Mouse (Mus musculus) forebrain, postnatal 0 days (tissue): ENCODE data around the gene Cpsf7. TPM values are rescaled to one million over a fixed set of nuclear protein-coding genes. Genes with fewer than 3 reads are reported as not detected.
"Not testable (repeated sequence)": the region's sequence is repeated elsewhere in the genome, so short reads cannot be mapped to it uniquely, and the experiment has no call there.

ENCODE experiments used
- ATAC-seq: fragments of 200-750 bp; cut with Nextera tagmentation; 2 replicates; pipeline ENCODE4 v1.8.0; 2017; ENCODE audit warnings: mild to moderate bottlenecking, moderate library complexity
- DNase-seq: peaks from one replicate; pipeline ENCODE4 v3.0.0-alpha.2; 2015
- H3K27ac ChIP-seq: fragments of 300-500 bp; sonication (generic); 2 replicates; pipeline ENCODE4 v1.5.1; 2014; ENCODE audit warnings: low read depth, mild to moderate bottlenecking, antibody characterized with exemption, low read length, moderate library complexity, mixed read lengths
- H3K27me3 ChIP-seq: fragments of 300-500 bp; sonication (generic); 2 replicates; pipeline ENCODE4 v1.6.1; 2014; ENCODE audit warnings: mild to moderate bottlenecking, low read length, mixed read lengths; ENCODE audit not compliant: insufficient read depth
- H3K36me3 ChIP-seq: fragments of 300-500 bp; sonication (generic); 2 replicates; pipeline ENCODE4 v1.6.1; 2014; ENCODE audit warnings: mild to moderate bottlenecking, moderate library complexity; ENCODE audit not compliant: insufficient read depth
- H3K4me1 ChIP-seq: fragments of 300-500 bp; sonication (generic); 2 replicates; pipeline ENCODE4 v1.6.1; 2014; ENCODE audit warnings: antibody characterized with exemption; ENCODE audit not compliant: insufficient read depth
- H3K4me2 ChIP-seq: fragments of 300-500 bp; sonication (generic); 2 replicates; pipeline ENCODE4 v1.6.1; 2014; ENCODE audit warnings: low read depth, mild to moderate bottlenecking, moderate library complexity
- H3K4me3 ChIP-seq: fragments of 300-500 bp; sonication (generic); 2 replicates; pipeline ENCODE4 v1.5.1; 2014; ENCODE audit warnings: low read depth, low read length, mixed read lengths
- H3K9ac ChIP-seq: fragments of 300-500 bp; sonication (generic); 2 replicates; pipeline ENCODE4 v1.6.1; 2014; ENCODE audit warnings: mild to moderate bottlenecking
- H3K9me3 ChIP-seq: fragments of 300-500 bp; sonication (generic); 2 replicates; pipeline ENCODE4 v1.6.1; 2016; ENCODE audit warnings: low read length
- CTCF ChIP-seq: sonication (generic); IDR thresholded peaks from 2 replicates; pipeline ENCODE4 v1.5.1; 2016; ENCODE audit warnings: antibody characterized with exemption, control low read depth, low read depth
- WGBS: fragments of 180-500 bp; shearing (Covaris S2); extraction: QIAGEN DNeasy Blood & Tissue Kit; methylation state at CpG from one replicate; pipeline ENCODE4 v1.1.7; 2014; 5-methylcytosine and 5-hydroxymethylcytosine counted together
- polyA plus RNA-seq: library from polyadenylated mRNA; unstranded; fragments of >200 nt; fragmentation: Nextera tagmentation; extraction: Ambion mirVana; gene quantifications from 2 replicates; pipeline ENCODE4 v1.2.1, GENCODE M21; 2015
- total RNA-seq: library from RNA; depleted of rRNA; stranded (reverse); fragments of >200 nt; gene quantifications from 2 replicates; pipeline ENCODE4 v1.2.3, GENCODE M21; 2014

Cpsf7 gene
- total and polyA plus RNA-seq, 2 experiments from 2014 or later: 41.9 to 74.9 TPM

DNA sequence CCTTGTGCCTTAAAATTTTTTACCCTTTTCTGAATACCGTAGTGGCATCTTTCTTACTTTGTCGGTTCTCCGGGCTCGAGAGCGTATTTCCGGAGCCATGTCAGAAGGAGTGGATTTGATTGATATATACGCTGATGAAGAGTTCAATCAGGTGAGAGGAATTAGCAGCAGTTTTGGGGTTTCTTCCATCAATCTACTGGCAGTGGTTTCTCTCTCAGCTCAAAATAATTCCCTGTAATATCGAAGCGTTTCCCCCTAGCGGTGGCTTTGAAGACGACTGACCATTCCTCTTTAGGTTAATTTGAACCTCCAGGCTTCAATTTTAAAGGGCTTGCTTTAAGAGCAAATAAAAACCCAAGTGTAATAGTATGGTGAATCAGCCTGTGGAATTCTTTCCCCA is 844 bp downstream of the Cpsf7 start, which contains the start of gene Sdhaf2:
Gene Sdhaf2 (minus strand): TSS at position 233 of the 400 bp plus-strand sequence.
- TF ChIP-seq CTCF: peak; percentile 71
- peaks cover 5% of the 10 kb centered on the region for H3K4me1 ChIP-seq
- peak within 1 kb of the TSS; percentile 96 for H3K27ac ChIP-seq
- peaks cover 8% of the 10 kb centered on the region; the same call in 1 of the 2 replicates for H3K36me3 ChIP-seq
- no peaks in the 10 kb centered on the region for H3K9me3 ChIP-seq
- H3K4me2 ChIP-seq: peak within 1 kb of the TSS; percentile 76
- peak within 1 kb of the TSS; percentile 91 for H3K9ac ChIP-seq
- H3K4me3 ChIP-seq: peak within 1 kb of the TSS; percentile 99
- peak; percentile 77 for DNase-seq
- WGBS: under 1% methylated on average over 11 of the region's 11 CpGs
- ATAC-seq: peak; percentile 15; the same call in 1 of the 2 replicates
- H3K27me3 ChIP-seq: no peaks in the 10 kb centered on the region

DNA sequence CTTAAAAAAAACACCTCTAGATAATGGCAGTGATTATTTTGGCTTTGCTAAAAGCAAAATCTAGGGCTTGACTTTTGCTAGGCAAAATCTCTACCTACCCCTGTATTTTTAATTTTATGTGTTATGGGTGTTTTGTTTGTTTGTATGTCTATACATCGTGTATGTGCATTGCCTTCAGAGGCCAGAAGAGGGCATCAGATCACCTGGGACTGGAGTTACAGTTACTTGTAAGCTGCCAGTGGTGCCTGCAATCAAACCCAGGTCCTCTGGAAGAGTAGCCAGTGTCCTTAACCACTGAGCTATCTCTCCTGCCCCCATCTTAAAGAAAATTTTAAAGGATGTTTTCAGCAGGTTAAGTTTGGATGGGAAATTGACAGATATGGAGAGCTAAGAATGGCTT is 5.0 kb downstream of the Cpsf7 start:
- Histone ChIP-seq H3K36me3 (peaks cover 41% of the 10 kb centered on the region), H3K9ac (no peak overlapping the region), H3K4me3 (no peak overlapping the region), H3K4me2 (no peak overlapping the region), H3K27me3 (no peaks in the 10 kb centered on the region), H3K9me3 (no peaks in the 10 kb centered on the region), H3K4me1 (peaks cover 5% of the 10 kb centered on the region), H3K27ac (no peak overlapping the region)
- DNase-seq: no peak
- 97% methylated on average over 1 of the region's 1 CpGs for WGBS
- TF ChIP-seq CTCF: peak; percentile 38; the same call in 1 of the 2 replicates
- no peak for ATAC-seq

DNA sequence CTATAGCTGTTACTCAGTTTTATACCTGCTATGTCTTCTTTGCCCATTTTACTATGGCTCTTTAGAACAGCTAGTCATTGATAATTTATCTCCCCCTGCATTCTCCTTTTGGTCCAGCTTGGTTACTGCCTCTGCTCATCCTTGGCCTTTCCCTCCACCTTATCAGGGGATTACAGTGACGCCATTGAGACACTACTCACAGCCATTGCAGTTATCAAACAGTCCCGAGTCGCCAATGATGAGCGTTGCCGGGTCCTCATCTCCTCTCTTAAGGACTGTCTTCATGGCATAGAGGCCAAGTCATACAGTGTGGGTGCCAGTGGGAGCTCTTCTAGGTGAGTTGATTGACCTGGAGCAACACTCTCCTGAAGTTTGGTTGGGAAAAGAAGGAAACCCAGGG is 14.4 kb downstream of the Cpsf7 start:
- WGBS: 94% methylated on average over 5 of the region's 5 CpGs
- H3K27me3 ChIP-seq: no peaks in the 10 kb centered on the region
- no peak for DNase-seq
- peaks cover 65% of the 10 kb centered on the region for H3K36me3 ChIP-seq
- no peak overlapping the region for H3K4me2 ChIP-seq
- no peak overlapping the region for H3K9ac ChIP-seq
- no peak for ATAC-seq
- no peak overlapping the region for H3K27ac ChIP-seq
- no peak for TF ChIP-seq CTCF
- H3K4me3 ChIP-seq: no peak overlapping the region
- H3K9me3 ChIP-seq: no peaks in the 10 kb centered on the region
- H3K4me1 ChIP-seq: no peaks in the 10 kb centered on the region

DNA sequence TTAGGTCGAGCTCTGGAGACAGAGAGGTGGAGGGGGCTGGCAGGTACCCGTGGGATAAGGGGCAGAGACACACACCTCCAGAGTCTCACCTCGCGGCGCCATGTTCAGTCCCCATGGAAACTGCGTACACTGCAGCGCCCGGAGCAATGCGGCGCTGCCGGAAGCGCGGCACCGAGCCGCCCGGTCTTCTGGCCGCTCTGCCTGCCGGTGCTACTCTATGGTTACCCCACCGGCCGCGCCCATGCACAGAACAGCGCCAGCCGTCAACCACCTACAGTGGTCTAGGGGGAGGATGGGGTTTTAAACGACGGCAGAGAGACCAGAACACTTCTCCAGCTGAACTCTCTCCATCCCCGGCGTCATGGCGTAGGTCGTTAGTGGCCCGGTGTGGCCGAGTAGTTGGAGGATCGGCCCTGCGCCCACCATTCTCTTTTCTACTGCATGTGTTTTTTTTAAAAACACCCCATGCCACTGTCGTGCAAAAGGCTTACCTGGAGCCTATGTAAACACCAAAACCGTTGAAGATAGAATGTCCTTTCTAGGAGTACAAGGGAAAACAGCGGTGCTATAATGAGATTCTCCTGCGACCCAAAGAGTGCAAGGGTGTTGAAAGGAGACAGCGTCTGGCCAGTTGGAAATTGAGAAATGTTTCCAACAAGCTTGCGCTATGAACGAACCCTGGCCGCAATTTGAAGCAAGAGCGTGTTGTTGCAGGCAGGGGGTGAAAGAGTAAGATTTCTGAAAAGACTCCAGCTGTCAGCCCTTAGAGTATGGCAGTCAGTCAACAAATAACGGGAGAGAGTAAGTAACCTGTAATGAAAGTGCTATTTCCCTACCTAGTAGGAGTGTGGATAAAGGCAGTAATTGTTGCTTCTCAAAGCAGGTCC is 30.8 kb downstream of the Cpsf7 start, which contains the start of gene Tmem216:
Gene Tmem216 (minus strand): TSS at position 615 of the 887 bp plus-strand sequence.
- peak; percentile 100 for ATAC-seq
- TF ChIP-seq CTCF: peak; percentile 28
- H3K4me3 ChIP-seq: peak within 1 kb of the TSS; percentile 64
- peak within 1 kb of the TSS; percentile 89 for H3K27ac ChIP-seq
- peaks cover 8% of the 10 kb centered on the region for H3K4me1 ChIP-seq
- H3K9ac ChIP-seq: peak within 1 kb of the TSS; percentile 75
- under 1% methylated on average over 40 of the region's 43 CpGs for WGBS
- H3K36me3 ChIP-seq: peaks cover 23% of the 10 kb centered on the region
- H3K9me3 ChIP-seq: no peaks in the 10 kb centered on the region
- H3K27me3 ChIP-seq: no peaks in the 10 kb centered on the region
- DNase-seq: peak; percentile 89
- peak within 1 kb of the TSS; percentile 73 for H3K4me2 ChIP-seq

DNA sequence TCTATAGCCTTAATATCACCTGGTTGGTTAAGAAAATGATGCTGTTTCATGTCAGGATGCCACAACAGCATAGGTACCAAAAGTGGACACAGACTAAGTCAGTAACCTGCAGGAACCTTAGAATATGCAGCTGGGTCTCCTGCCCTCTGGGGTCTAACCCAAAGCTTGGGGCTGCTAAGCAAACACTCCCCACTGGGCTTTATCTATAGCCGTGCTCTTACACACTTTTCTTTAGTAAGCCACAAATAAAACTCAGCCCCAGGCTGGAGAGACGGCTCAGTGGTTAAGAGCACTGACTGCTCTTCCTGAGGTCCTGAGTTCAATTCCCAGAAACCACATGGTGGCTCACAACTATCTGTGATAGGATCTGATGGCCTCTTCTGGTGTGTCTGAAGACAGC is 31.9 kb downstream of the Cpsf7 start:
- Histone ChIP-seq H3K27me3 (no peaks in the 10 kb centered on the region), H3K4me3 (no peak overlapping the region), H3K36me3 (peaks cover 12% of the 10 kb centered on the region), H3K9ac (no peak overlapping the region), H3K4me1 (peaks cover 8% of the 10 kb centered on the region), H3K27ac (no peak overlapping the region), H3K4me2 (no peak overlapping the region), H3K9me3 (no peaks in the 10 kb centered on the region)
- WGBS: 65% methylated on average over 2 of the region's 2 CpGs
- ATAC-seq (no peak), DNase-seq (no peak)
- TF ChIP-seq CTCF: no peak

DNA sequence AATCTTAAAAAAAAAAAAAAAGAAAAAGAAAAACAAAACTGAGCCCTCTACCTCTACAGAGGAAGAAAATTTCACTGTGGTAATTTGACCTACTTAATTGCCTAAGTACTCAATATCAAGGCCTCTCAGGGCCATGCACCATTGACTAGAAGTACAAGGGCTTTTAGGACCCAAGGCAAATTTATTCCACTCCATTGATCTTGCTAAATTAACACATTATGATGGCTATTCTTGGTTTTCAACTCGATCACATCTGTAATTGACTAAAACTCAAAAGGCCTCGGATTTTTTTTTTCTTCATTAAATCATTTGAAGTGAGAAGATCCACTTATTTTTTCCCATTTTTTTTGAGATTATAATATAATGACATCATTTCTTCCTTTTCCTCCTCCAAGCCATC is 32.4 kb downstream of the Cpsf7 start:
- no peak for ATAC-seq
- H3K4me1 ChIP-seq: peaks cover 8% of the 10 kb centered on the region
- 62% methylated on average over 2 of the region's 2 CpGs for WGBS
- no peak overlapping the region for H3K4me3 ChIP-seq
- no peak for TF ChIP-seq CTCF
- H3K36me3 ChIP-seq: peaks cover 8% of the 10 kb centered on the region; the same call in 1 of the 2 replicates
- H3K27me3 ChIP-seq: no peaks in the 10 kb centered on the region
- no peak overlapping the region for H3K27ac ChIP-seq
- no peak for DNase-seq
- H3K4me2 ChIP-seq: no peak overlapping the region
- no peak overlapping the region for H3K9ac ChIP-seq
- no peaks in the 10 kb centered on the region for H3K9me3 ChIP-seq

DNA sequence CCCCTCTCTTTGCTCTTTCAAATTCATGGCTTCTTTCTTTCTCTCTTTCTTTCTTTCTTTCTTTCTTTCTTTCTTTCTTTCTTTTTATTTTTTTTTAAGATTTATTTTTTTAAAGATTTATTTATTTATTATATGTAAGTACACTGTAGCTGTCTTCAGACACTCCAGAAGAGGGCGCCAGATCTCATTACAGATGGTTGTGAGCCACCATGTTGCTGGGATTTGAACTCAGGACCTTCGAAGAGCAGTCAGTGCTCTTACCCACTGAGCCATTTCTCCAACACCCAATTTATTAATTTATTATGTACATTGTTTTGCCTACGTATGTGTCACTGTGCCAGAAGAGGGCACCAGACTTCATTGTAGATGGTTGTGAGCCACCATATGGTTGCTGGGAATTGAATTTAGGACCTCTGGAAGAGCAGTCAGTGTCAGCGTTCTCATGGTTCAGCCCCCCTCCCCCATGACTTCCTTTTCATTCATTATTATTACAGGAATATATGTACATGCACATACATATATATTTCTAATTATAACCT is 32.8 kb downstream of the Cpsf7 start:
- WGBS: 73% methylated on average over 4 of the region's 4 CpGs
- not testable (repeated sequence) for H3K4me1 ChIP-seq, H3K9ac ChIP-seq, DNase-seq, ATAC-seq, H3K36me3 ChIP-seq, H3K9me3 ChIP-seq, H3K4me2 ChIP-seq, H3K27ac ChIP-seq, H3K4me3 ChIP-seq, H3K27me3 ChIP-seq
